Mouse (Mus musculus) liver, embryonic 16.5 days (tissue): ENCODE measurements around the gene Tmem123. TPM values are rescaled to one million over a fixed set of nuclear protein-coding genes. Genes with fewer than 3 reads are reported as not detected.

Experiments used
- ATAC-seq: fragments of 200-750 bp; cut with Nextera tagmentation; 2 replicates; pipeline ENCODE4 v1.8.0; 2017; ENCODE audit warnings: low read depth, mild to moderate bottlenecking, moderate number of reproducible peaks, moderate library complexity
- H3K27ac ChIP-seq: fragments of 300-500 bp; sonication (generic); 2 replicates; pipeline ENCODE4 v1.5.1; 2014; ENCODE audit warnings: mild to moderate bottlenecking, low read length
- H3K27me3 ChIP-seq: fragments of 300-500 bp; sonication (generic); 2 replicates; pipeline ENCODE4 v1.6.1; 2014; ENCODE audit warnings: low read depth, low read length, mixed read lengths; ENCODE audit not compliant: control insufficient read depth, insufficient read depth
- H3K36me3 ChIP-seq: fragments of 300-500 bp; sonication (generic); 2 replicates; pipeline ENCODE4 v1.6.1; 2014; ENCODE audit warnings: mild to moderate bottlenecking; ENCODE audit not compliant: control insufficient read depth, insufficient read depth
- H3K4me1 ChIP-seq: fragments of 300-500 bp; sonication (generic); 2 replicates; pipeline ENCODE4 v1.6.1; 2014; ENCODE audit warnings: low read depth, low read length, mixed read lengths; ENCODE audit not compliant: control insufficient read depth
- H3K4me2 ChIP-seq: fragments of 300-500 bp; sonication (generic); 2 replicates; pipeline ENCODE4 v1.6.1; 2014; ENCODE audit warnings: low read depth, low read length, mixed read lengths
- H3K4me3 ChIP-seq: fragments of 300-500 bp; sonication (generic); 2 replicates; pipeline ENCODE4 v1.5.1; 2014; ENCODE audit warnings: low read depth, mild to moderate bottlenecking, low read length
- H3K9ac ChIP-seq: fragments of 300-500 bp; sonication (generic); 2 replicates; pipeline ENCODE4 v1.6.1; 2014; ENCODE audit warnings: low read depth, low read length
- H3K9me3 ChIP-seq: fragments of 300-500 bp; sonication (generic); replicated peaks from 2 replicates; pipeline ENCODE4 v1.6.1; 2016; ENCODE audit warnings: low read length; ENCODE audit not compliant: control insufficient read depth
- WGBS: fragments of 180-500 bp; shearing (Covaris S2); extraction: QIAGEN DNeasy Blood & Tissue Kit; methylation state at CpG from one replicate; pipeline ENCODE4 v1.1.7; 2014; ENCODE audit not compliant: insufficient replicate concordance; 5-methylcytosine and 5-hydroxymethylcytosine counted together
- polyA plus RNA-seq: library from polyadenylated mRNA; unstranded; fragments of >200 nt; fragmentation: Nextera tagmentation; extraction: Ambion mirVana; gene quantifications from 2 replicates; pipeline ENCODE4 v1.2.1, GENCODE M21; 2015

Gene Tmem123
- polyA plus RNA-seq, 1 experiment from 2014 or later = 28.6 TPM

DNA sequence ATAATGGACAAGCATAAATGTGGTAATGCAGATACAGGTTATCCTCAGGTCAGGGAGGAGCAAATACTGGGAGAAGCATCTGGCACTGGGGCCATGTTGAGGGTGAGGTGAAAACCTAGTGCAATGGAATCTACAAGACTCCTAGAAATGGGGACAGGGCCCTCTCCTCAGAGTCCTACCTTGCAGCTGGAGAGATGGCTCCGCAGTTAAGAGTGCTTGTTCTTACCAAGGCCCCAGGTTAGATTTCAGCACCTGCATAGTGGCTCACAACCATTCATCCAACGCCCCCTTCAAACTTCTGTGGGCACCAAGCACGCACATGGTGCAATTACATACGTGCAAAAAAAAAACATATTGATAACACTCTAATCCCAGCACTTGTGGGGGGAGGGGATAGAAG, 15.9 kb downstream of the Tmem123 start:
- 56% methylated on average over 4 of the region's 4 CpGs for WGBS
- peaks cover 21% of the 10 kb centered on the region for H3K4me1 ChIP-seq
- no peak overlapping the region for H3K4me2 ChIP-seq
- H3K36me3 ChIP-seq = no peaks in the 10 kb centered on the region; the same call in 1 of the 2 replicates
- ATAC-seq = no peak
- H3K4me3 ChIP-seq = no peak overlapping the region
- no peak overlapping the region for H3K9ac ChIP-seq
- H3K9me3 ChIP-seq = no peaks in the 10 kb centered on the region
- H3K27me3 ChIP-seq = no peaks in the 10 kb centered on the region
- peak overlapping the region; percentile 6 for H3K27ac ChIP-seq

DNA sequence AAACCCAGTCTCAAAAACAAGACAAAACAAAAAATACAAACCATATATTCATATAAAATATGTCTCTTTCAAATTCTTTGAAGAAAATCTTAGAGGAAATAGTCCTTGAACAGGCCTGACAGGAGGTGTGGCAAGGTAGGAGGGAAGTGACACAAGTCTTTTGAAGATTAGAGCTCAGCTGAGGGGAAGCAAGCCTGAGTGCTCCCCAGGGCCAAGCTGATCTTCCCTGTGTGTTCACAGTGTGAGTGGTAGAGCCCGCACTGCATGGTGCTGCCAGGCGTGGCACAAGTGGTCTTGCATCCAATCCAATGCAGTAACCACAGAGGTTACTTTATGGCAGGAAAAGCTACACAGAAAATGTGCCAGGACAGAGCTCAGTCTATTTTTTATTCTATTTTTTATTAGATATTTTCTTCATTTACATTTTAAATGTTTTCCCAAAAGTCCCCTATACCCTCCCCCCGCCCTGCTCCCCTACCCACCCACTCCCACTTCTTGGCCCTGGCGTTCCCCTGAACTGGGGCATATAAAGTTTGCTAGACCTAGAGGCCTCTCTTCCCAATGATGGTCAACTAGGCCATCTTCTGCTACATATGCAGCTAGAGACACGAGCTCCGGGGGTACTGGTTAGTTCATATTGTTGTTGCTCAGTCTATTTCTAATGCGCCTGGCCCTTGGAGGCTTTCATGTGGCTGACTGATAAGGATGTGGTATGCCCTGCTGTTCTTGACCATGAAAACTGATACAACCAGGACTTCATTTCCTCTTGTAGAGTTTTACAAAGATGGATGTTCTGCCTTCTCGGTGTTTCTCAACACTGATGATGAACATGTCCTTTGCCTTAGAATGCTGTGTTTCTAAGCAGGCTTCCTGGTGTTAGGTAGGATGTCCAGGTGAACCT, 16.7 kb downstream of the Tmem123 start:
- 26% methylated on average over 8 of the region's 8 CpGs for WGBS
- Histone ChIP-seq H3K27me3 (no peaks in the 10 kb centered on the region), H3K9me3 (no peaks in the 10 kb centered on the region), H3K4me1 (peaks cover 21% of the 10 kb centered on the region), H3K9ac (no peak overlapping the region), H3K4me3 (no peak overlapping the region), H3K4me2 (peak overlapping the region; percentile 4), H3K27ac (peak overlapping the region; percentile 1), H3K36me3 (no peaks in the 10 kb centered on the region; the same call in 1 of the 2 replicates)
- ATAC-seq = peak; percentile 83

DNA sequence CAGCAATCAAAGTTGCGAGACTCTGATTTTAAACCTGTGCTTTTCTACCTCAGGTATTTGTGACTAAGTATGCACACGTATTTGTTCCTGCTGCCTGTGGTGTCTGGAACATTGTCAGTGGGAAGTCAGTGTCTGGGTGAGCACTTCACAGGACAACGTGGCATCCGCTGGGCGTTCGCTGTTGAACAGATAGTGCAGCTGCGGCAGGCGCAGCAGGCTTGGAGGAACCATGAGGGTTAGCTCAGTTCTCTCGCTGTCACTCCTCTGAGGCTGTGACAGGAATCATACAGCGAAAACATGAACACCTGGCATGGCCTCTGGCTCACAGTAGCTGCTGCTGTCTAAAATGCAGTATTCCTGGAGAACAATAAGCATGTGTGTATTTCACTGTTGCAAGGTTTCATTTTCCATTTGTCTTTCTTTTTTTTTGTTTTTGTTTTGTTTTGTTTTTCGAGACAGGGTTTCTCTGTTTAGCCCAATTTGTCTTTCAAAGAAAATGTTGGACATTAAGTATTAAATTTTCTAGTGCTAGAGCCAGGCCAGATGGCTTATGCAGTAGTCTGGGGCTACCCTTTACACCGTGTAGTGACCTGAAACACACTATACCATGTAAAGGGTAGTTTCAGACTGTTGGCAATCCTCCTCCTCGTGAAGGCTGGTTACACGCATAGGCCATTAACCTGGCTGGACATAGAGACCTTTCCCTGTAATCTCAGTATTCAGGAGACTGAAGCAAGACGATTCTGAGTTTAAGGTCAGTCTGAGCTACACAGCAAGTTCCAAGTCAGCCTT, 20.2 kb downstream of the Tmem123 start:
- Histone ChIP-seq H3K9ac (no peak overlapping the region), H3K27me3 (no peaks in the 10 kb centered on the region), H3K36me3 (no peaks in the 10 kb centered on the region; the same call in 1 of the 2 replicates), H3K4me1 (peaks cover 28% of the 10 kb centered on the region), H3K4me3 (no peak overlapping the region), H3K4me2 (no peak overlapping the region), H3K27ac (no peak overlapping the region), H3K9me3 (no peaks in the 10 kb centered on the region)
- 65% methylated on average over 15 of the region's 15 CpGs for WGBS
- ATAC-seq = no peak

DNA sequence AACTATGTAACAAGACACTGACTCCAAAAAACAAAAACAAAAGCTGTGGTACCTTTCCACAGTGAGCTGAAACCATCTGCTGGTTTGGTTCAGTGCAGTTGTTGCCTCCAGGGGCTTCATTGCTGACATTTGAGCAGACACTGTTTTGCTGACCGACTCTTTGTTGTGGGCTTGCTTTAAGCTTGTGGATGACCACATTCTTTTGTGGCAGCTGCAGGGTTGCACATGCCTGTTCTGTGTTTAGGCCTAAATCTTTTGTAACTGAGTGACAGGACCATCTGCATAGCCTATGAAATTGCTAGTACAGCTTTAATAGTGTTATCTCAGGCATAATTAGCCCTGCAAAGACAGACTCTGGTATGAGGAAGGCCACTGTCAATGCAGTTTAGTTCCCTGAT, 20.8 kb downstream of the Tmem123 start:
- no peaks in the 10 kb centered on the region for H3K36me3 ChIP-seq
- no peak overlapping the region for H3K4me3 ChIP-seq
- no peaks in the 10 kb centered on the region for H3K9me3 ChIP-seq
- no peak overlapping the region for H3K27ac ChIP-seq
- ATAC-seq = no peak
- H3K27me3 ChIP-seq = no peaks in the 10 kb centered on the region
- no peak overlapping the region for H3K9ac ChIP-seq
- H3K4me1 ChIP-seq = peaks cover 28% of the 10 kb centered on the region
- WGBS = 68% methylated on average over 1 of the region's 1 CpGs
- H3K4me2 ChIP-seq = no peak overlapping the region

DNA sequence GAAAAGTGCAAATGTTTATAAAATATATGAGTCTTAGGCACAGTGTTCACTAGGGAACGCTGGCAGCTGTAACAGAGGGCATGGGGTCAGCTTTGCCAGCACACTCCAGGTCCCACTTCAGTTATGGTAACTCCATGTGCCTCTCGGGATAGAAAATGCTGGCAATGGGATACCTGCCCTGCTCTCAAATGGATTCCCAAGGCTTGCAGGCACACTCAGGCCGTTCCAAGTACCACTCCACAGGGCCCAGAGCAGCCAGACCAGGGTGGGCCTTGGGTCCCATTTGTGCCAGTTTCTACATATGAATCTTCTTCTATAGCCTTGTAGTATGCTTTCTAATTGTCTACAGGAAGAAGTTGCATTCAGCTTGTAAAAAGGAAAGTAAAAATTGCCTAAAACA, 21.6 kb downstream of the Tmem123 start:
- no peak overlapping the region for H3K4me2 ChIP-seq
- H3K27me3 ChIP-seq = no peaks in the 10 kb centered on the region
- H3K4me1 ChIP-seq = peaks cover 28% of the 10 kb centered on the region
- 89% methylated on average over 3 of the region's 3 CpGs for whole genome bisulfite sequencing
- H3K4me3 ChIP-seq = no peak overlapping the region
- H3K27ac ChIP-seq = peak overlapping the region; percentile 42; the same call in 1 of the 2 replicates
- H3K9me3 ChIP-seq = no peaks in the 10 kb centered on the region
- no peaks in the 10 kb centered on the region for H3K36me3 ChIP-seq
- H3K9ac ChIP-seq = no peak overlapping the region
- no peak for ATAC-seq

DNA sequence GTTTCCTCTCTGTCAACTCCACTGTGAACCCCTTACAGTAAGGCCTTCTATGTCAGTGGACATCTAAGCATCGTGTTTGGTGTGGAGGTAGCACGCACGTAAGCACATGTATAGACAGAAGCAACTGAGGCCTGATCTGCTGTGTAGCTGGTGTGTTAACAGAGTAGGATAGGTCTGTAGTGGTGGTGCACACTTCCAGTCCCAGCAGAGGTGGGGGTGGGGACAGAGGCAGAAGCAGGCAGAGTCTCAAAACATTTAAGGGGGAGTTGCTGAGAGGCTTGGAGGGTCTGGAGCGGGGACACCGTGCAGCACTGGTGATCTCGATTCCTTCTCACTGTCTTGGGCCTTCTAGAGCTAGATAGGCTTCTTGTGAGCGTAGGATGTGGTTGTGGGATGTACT, 22.2 kb downstream of the Tmem123 start:
- Histone ChIP-seq H3K4me2 (no peak overlapping the region), H3K9ac (no peak overlapping the region), H3K27me3 (no peaks in the 10 kb centered on the region), H3K4me1 (peaks cover 28% of the 10 kb centered on the region), H3K9me3 (no peaks in the 10 kb centered on the region), H3K36me3 (no peaks in the 10 kb centered on the region), H3K27ac (peak overlapping the region; percentile 45), H3K4me3 (no peak overlapping the region)
- 90% methylated on average over 7 of the region's 7 CpGs for WGBS
- no peak for ATAC-seq

DNA sequence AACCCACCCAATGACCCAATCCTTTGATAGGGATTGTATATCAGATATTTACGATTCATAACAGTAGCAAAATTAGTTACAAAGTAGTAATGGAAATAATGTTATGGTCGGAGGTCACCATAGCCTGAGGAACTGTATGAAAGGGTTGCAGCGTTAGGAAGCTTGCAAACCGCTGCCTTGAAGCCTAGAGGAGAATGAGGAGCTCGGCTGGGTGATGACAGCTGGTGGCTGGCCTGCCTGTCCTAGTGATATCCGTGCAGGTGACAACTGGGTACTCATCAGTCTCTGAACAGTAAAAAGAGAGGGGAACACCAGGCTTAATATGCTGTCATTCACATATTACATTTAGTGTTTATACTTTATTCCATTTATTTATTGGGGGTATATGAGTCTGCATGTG, 24.6 kb downstream of the Tmem123 start:
- no peak for ATAC-seq
- peaks cover 12% of the 10 kb centered on the region for H3K36me3 ChIP-seq

DNA sequence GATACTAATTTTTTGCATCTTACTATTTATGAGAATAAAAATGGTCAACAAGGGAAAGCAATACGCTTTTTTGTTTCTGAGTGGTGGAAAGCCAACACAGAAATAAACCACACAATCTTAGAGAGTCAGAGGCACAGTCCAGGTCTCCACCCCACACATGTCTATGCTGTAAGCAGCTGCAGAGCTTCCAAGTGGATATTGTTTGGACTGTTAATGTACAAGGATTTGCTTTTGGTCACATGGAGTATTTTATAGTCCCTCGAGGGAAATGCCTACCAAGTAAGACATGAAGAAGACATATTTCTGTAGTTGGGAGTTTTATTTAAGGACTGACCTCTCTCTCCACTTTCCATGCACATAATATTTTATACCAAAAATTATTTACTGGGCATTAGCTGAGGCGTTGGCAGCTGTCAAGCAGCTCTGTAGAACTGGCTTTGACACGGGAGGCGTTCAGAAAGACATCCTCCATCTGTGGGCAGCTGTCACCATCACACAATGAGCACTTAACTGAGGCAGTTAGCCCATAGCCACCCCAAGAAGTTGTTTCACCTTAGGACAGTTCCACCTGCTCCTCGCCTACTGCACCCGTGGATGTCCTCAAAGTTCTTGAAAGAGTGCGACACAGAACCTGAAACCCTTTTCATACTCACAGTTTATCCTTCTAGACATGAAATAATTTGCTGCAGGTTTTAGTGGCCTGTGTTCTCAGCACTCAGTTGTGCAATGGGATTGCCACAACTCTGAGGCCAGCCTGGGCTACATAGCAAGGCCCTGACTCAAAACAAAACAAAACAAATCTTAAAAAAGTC, 26.1 kb downstream of the Tmem123 start:
- Histone ChIP-seq H3K4me1 (peaks cover 30% of the 10 kb centered on the region), H3K27ac (peak overlapping the region; percentile 22), H3K27me3 (no peaks in the 10 kb centered on the region), H3K9me3 (no peaks in the 10 kb centered on the region), H3K4me2 (peak overlapping the region; percentile 54), H3K9ac (no peak overlapping the region), H3K36me3 (peaks cover 12% of the 10 kb centered on the region), H3K4me3 (no peak overlapping the region)
- no peak for ATAC-seq
- 51% methylated on average over 8 of the region's 8 CpGs for WGBS

More for the DNA sequence above, 24.6 kb downstream of the Tmem123 start:
- Histone ChIP-seq H3K4me1 (peaks cover 30% of the 10 kb centered on the region), H3K4me2 (no peak overlapping the region), H3K4me3 (no peak overlapping the region), H3K9me3 (no peaks in the 10 kb centered on the region), H3K9ac (no peak overlapping the region), H3K27ac (no peak overlapping the region), H3K27me3 (no peaks in the 10 kb centered on the region)
- 70% methylated on average over 6 of the region's 6 CpGs for WGBS
